Mouse (Mus musculus): ENCODE results near the gene Akr1c6.

DNA sequence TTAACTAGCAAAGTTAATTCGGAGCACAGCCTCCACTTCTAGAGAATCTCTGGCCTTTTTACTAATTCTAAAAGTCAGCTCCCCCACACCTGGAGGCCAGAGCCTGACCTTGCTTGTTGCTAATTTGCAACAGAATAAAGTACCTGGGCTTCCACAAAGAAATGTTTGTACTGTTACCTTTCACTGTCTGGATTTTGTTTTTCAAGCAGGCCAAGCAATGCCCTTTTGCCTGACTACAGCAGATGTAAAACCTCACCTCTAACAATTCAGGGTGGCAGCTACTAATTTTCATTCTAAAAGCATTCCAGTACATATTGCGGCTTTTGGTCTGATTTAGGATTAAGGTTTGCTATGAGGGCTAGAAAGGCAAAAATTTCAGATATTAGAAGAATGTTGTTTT, 33.3 kb upstream of the Akr1c6 start:
- TF ChIP-seq GATA1 (IDR thresholded peaks at IDR 0.05; ENCODE audit: borderline replicate concordance, low read length) (no peak), CTCF (IDR thresholded peaks at IDR 0.05; ENCODE audit: low read depth, low read length) (no peak), POLR2AphosphoS5 (IDR thresholded peaks at IDR 0.05; ENCODE audit: insufficient replicate concordance, low read depth, low read length) (no peak), TAL1 (conservative IDR thresholded peaks at IDR 0.05; ENCODE audit: low read depth, low read length) (no peak), GATA2 (IDR thresholded peaks at IDR 0.05; ENCODE audit: borderline replicate concordance, low read depth, low read length) (no peak)

All from G1E (cell line).